Mouse (Mus musculus) cerebellum, postnatal 36 days (tissue): Measurements from ENCODE around the gene Mus81.

Source experiments
- DNase-seq, 2 experiments: peaks; one replicate each; pipeline ENCODE4 v3.0.0; 2021 to 2022; ENCODE audit warnings: mixed read lengths in 2 of 2

Mus81 gene

GRCm38 (mm10) chr19:5466916-5467500 is 21.2 kb downstream of the Mus81 start:
- no peak for DNase-seq

- no peak for DNase-seq
These were observed 23.2 kb downstream of the Mus81 start for GRCm38 (mm10) chr19:5465037-5465436.

- DNase-seq: peak; percentile 67 to 69
These were observed 24.2 kb downstream of the Mus81 start for GRCm38 (mm10) chr19:5463791-5464562.

GRCm38 (mm10) chr19:5463212-5463611 is 25.0 kb downstream of the Mus81 start:
- no peak for DNase-seq

GRCm38 (mm10) chr19:5461411-5461810 is 26.8 kb downstream of the Mus81 start:
- no peak for DNase-seq

- DNase-seq: peak; percentile 86 to 87
These were observed 27.7 kb downstream of the Mus81 start, which contains the start of gene Fibp for GRCm38 (mm10) chr19:5460465-5460911. Fibp (plus strand) TSS chr19:5460615.

GRCm38 (mm10) chr19:5459896-5460295 is 28.3 kb downstream of the Mus81 start:
- DNase-seq: no peak

GRCm38 (mm10) chr19:5459019-5459418 is 29.2 kb downstream of the Mus81 start:
- DNase-seq: no peak

- peak in 1 of 2 experiments; percentile 37 for DNase-seq
These were observed 30.3 kb downstream of the Mus81 start, which contains the start of gene Ccdc85b for GRCm38 (mm10) chr19:5457746-5458442. Ccdc85b (minus strand) TSS chr19:5457894.

GRCm38 (mm10) chr19:5456922-5457745 is 31.1 kb downstream of the Mus81 start:
- peak; percentile 98 to 99 for DNase-seq

GRCm38 (mm10) chr19:5456241-5456921 is 31.8 kb downstream of the Mus81 start:
- DNase-seq: peak in 1 of 2 experiments; percentile 50

GRCm38 (mm10) chr19:5455568-5455967 is 32.6 kb downstream of the Mus81 start:
- no peak for DNase-seq

GRCm38 (mm10) chr19:5455037-5455436 is 33.2 kb downstream of the Mus81 start:
- DNase-seq: no peak

- no peak for DNase-seq
These were observed 36.4 kb downstream of the Mus81 start for GRCm38 (mm10) chr19:5451766-5452165.

GRCm38 (mm10) chr19:5449673-5450072 is 38.5 kb downstream of the Mus81 start:
- no peak for DNase-seq

- no peak for DNase-seq
These were observed 39.6 kb downstream of the Mus81 start for GRCm38 (mm10) chr19:5448354-5449150.

GRCm38 (mm10) chr19:5447515-5448353 is 40.5 kb downstream of the Mus81 start, which contains the start of gene Fosl1:
Fosl1 (plus strand) TSS chr19:5447547.
- DNase-seq: peak; percentile 50 to 62

- DNase-seq: no peak
These were observed 42.5 kb downstream of the Mus81 start for GRCm38 (mm10) chr19:5445747-5446146.

GRCm38 (mm10) chr19:5444954-5445353 is 43.2 kb downstream of the Mus81 start:
- no peak for DNase-seq

- DNase-seq: no peak
These were observed 43.8 kb downstream of the Mus81 start for GRCm38 (mm10) chr19:5444371-5444908.
